Mouse (Mus musculus) testis, adult 10 weeks (tissue): Measurements from ENCODE around the gene Itga11. TPM values are rescaled to one million over a fixed set of nuclear protein-coding genes. Genes with fewer than 3 reads are reported as not detected.

Source experiments
- polyA plus RNA-seq: library from polyadenylated mRNA; stranded (reverse); fragments of 350-450 nt; fragmentation: Illumina TruSeq; extraction: RNeasy Lipid Tissue Mini Kit (QIAGEN cat#74804); gene quantifications from one replicate; pipeline ENCODE4 v1.2.3, GENCODE M21; 2014; ENCODE audit warnings: low read depth, low replicate concordance

Gene Itga11
- 0.08 TPM for polyA plus RNA-seq

DNA sequence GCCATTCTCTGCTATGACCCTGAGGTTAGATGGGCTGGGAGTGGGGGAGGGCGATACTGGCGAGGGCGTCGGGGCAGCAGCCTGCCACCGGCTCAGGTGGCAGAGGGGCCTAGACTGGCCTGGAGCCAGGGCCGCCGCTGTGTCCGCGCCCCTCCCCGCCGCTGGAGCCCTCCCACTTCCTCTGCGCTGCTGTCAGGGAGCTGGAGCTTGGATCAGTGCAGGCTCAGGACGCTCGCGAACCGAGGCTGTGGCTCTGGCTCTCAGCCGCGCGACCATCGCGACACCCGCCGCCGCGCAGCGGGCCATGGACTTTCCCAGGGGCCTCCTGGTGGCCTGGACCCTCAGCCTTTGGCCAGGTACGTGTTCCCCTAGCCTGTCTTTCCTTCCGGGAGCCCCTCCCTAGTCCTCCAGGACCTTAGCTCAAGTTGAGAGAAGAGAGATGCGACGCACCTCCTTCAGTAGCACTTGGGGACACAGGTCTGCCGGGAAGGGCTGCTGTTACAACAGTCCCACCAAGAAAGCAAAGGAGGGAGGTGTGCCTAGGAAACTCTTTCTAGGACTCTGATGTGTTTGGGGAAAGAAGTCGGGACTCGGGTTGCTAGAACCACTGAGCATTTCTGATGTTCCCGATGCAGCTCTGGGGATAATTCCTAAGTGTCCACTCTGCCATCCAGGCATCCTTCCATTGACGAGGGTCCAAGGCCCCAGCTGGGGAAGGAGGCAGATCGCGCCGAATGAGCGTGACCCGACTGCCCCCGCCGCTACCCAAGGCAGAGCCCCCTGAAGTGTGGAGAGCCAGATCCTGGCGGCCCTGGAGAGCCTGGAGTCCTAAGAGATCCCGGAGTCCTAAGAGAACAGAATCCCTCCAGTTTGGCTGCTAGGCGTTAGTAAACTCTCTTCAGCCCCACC is at the start of gene Itga11:
Gene Itga11 (plus strand): TSS at position 186 of the 909 bp plus-strand sequence.

DNA sequence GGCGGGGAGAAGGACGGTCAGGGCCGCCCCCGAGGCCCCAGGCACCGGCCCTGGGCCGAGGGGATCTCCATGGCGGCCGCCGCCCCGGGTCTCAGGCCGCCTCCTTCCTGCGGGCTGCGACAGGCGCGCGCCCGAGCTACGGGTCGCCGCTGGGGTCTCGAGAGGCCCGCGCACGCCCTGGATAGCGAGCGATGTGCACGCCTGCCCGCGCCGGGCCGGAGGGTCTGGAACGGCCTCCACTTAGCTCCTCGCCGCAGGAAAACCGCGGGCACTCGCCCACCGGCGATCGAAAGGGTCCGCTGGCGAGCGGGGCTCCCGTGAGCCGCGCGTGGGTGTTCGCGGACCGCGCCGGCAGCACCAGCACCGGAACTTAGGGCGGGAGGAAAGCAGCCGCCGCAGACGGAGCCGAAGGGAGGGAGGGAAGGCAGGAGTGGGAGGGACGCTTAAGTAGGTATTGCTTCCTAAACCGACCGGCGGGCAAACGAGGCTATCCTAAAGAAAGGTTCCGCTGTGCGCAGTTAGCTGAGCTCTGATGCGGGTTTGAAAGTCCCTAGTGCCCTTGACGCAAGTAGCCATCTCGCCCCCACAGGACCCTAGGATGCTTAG is 134.0 kb downstream of the Itga11 start, which contains the start of gene Fem1b:
Gene Fem1b (minus strand): TSS at position 419 of the 606 bp plus-strand sequence.

Other genes with a start within 250 kb of the Itga11 start
- 0.34 TPM for gene Coro2b, start 140.8 kb upstream of the Itga11 start, polyA plus RNA-seq
- 86.8 TPM for gene Fem1b, start 134.1 kb downstream of the Itga11 start, polyA plus RNA-seq
- 14.9 TPM for gene Cln6, start 161.0 kb downstream of the Itga11 start, polyA plus RNA-seq
- 4.8 TPM for gene Calml4, start 180.3 kb downstream of the Itga11 start, polyA plus RNA-seq